Mouse (Mus musculus) testis, adult 2 months (tissue): ENCODE data around the gene Dut.

Experiments used
- CTCF ChIP-seq: fragments of 200-500 bp; IDR thresholded peaks from 2 replicates; pipeline ENCODE4 v1.5.1; 2012; ENCODE audit warnings: low read depth, mild to moderate bottlenecking, inconsistent platforms, low read length, moderate library complexity; ENCODE audit not compliant: control insufficient read depth, insufficient read depth, insufficient replicate concordance
- POLR2A ChIP-seq: fragments of 200-500 bp; IDR thresholded peaks from 2 replicates; pipeline ENCODE4 v1.6.1; 2012; ENCODE audit warnings: low read depth, mild to moderate bottlenecking, inconsistent platforms, low read length, moderate library complexity; ENCODE audit not compliant: control insufficient read depth

DNA sequence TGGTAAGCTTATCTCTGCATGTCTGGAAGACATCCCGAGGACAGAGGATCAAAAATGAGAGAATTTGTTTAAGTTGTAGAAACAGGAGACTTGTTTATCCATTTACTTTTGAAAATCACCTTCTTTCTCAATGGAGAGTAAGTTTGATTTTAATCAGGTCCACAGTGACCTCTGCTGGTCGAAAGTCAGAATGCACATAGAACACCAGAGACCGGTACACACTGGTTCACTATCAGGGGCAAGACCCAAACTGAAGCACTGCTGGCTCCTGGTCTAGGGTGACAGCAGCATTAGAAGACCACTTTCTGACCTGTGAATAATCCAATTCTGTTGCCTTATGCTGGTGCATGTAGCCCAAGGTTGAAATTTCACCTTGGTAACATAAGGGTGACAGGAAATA lies 32.4 kb upstream of the Dut start:
- no peak for TF ChIP-seq POLR2A
- peak; percentile 48; the same call in 1 of the 2 replicates for TF ChIP-seq CTCF
